In the genomic region with DNA sequence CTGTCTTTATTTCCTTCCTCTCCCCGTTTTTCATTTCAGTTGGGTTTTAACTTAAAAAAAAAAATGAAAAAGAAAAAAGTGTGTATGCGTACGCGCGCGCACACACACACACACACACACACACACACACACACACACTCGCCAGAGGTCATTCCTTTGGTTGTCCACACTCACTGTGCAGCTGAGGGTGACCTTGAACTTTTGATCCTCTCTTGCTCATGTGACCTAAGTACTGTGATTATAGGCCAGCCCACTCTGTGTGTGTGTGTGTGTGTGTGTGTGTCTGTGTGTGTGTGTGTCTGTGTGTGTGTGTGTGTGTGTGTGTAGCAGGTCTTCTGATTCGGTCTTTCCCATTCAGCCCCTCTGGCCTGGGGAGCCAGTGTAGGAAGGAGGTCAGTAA, we compare ENCODE assay signal across 24 mouse cellular contexts.
DNase-seq lines count a peak whose midpoint lies in the region; ATAC-seq and TF ChIP-seq lines count a peak whose summit lies in the region.
"Had no signal": no experiment of that assay in that cellular context is flagged by ENCODE, and none has a peak within 500 bp of the region (broad histone marks: within the 10 kb centered on the region; RNA-seq: fewer than 3 reads in every experiment).

No protein-coding gene starts in this region.

- no peaks in the 10 kb centered on the region for H3K27me3 ChIP-seq in liver, embryonic 12.5 days (replicated peaks)
- no peaks in the 10 kb centered on the region for H3K27me3 ChIP-seq in forebrain, postnatal 0 days (ENCODE audit: insufficient read depth, low read length)
- H3K27me3 ChIP-seq: CH12.LX; forebrain, embryonic 13.5 days; heart, embryonic 15.5 days; intestine, embryonic 15.5 days; Patski had no signal

- peaks cover 86% of the 10 kb centered on the region for H3K4me1 ChIP-seq in liver, embryonic 12.5 days
- peaks cover under 1% of the 10 kb centered on the region; the same call in 1 of the 2 replicates for H3K4me1 ChIP-seq in forebrain, postnatal 0 days (ENCODE audit: insufficient read depth)

- H3K27ac ChIP-seq in liver, embryonic 12.5 days, result peak overlapping the region; percentile 45
- H3K27ac ChIP-seq in macrophage, result peak overlapping the region; percentile 34
- H3K27ac ChIP-seq in forebrain, postnatal 0 days (ENCODE audit: low read depth, low read length), result no peak overlapping the region
- H3K27ac ChIP-seq: embryonic facial prominence, embryonic 10.5 days; forebrain, embryonic 13.5 days; hindbrain, embryonic 10.5 days; hindbrain, embryonic 14.5 days; intestine, embryonic 15.5 days had no signal

- 63% methylated on average over 8 of the region's 8 CpGs for WGBS in liver, embryonic 12.5 days (ENCODE audit: insufficient replicate concordance)
- WGBS in macrophage (ENCODE audit: missing documents), result 7% methylated on average over 2 of the region's 8 CpGs
- 91% methylated on average over 8 of the region's 8 CpGs for WGBS in forebrain, postnatal 0 days

- H3K79me2 ChIP-seq in macrophage (ENCODE audit: inconsistent target), result peaks cover 100% of the 10 kb centered on the region

- H3K9me3 ChIP-seq in liver, embryonic 12.5 days (replicated peaks), result no peaks in the 10 kb centered on the region
- no peaks in the 10 kb centered on the region for H3K9me3 ChIP-seq in forebrain, postnatal 0 days (ENCODE audit: low read length)
- H3K9me3 ChIP-seq: embryonic facial prominence, embryonic 10.5 days; forebrain, embryonic 13.5 days; heart, embryonic 15.5 days; hindbrain, embryonic 10.5 days; intestine, embryonic 15.5 days had no signal

- no peak overlapping the region for H3K9ac ChIP-seq in liver, embryonic 12.5 days
- no peak overlapping the region for H3K9ac ChIP-seq in forebrain, postnatal 0 days
- H3K9ac ChIP-seq: forebrain, embryonic 13.5 days; heart, embryonic 15.5 days; hindbrain, embryonic 14.5 days; intestine, embryonic 15.5 days had no signal

- no peak for TF ChIP-seq CTCF in forebrain, postnatal 0 days (IDR thresholded peaks at IDR 0.05; ENCODE audit: low read depth)

- H3K36me3 ChIP-seq in liver, embryonic 12.5 days, result no peaks in the 10 kb centered on the region
- H3K36me3 ChIP-seq in macrophage (ENCODE audit: inconsistent target), result no peaks in the 10 kb centered on the region
- H3K36me3 ChIP-seq in forebrain, postnatal 0 days (ENCODE audit: insufficient read depth), result no peaks in the 10 kb centered on the region; the same call in 1 of the 2 replicates
- H3K36me3 ChIP-seq: embryonic facial prominence, embryonic 10.5 days; heart, embryonic 15.5 days; hindbrain, embryonic 10.5 days; intestine, embryonic 15.5 days had no signal

- H3K4me3 ChIP-seq in liver, embryonic 12.5 days, result no peak overlapping the region
- no peak overlapping the region for H3K4me3 ChIP-seq in macrophage (ENCODE audit: inconsistent target)
- no peak overlapping the region for H3K4me3 ChIP-seq in forebrain, postnatal 0 days (ENCODE audit: low read depth, low read length)
- H3K4me3 ChIP-seq: embryonic facial prominence, embryonic 10.5 days; forebrain, embryonic 13.5 days; heart, adult 2 months; heart, embryonic 15.5 days; hindbrain, embryonic 10.5 days; intestine, embryonic 15.5 days had no signal

- no peak for ATAC-seq in liver, embryonic 12.5 days
- ATAC-seq in cerebellum, adult (ENCODE audit: insufficient number of reproducible peaks, low FRiP score, low TSS enrichment), result no peak
- no peak for ATAC-seq in forebrain, postnatal 0 days
- ATAC-seq: forebrain, embryonic 13.5 days; intestine, embryonic 15.5 days; Patski had no signal

- H3K4me2 ChIP-seq in liver, embryonic 12.5 days, result peak overlapping the region; percentile 58
- no peak overlapping the region for H3K4me2 ChIP-seq in forebrain, postnatal 0 days (ENCODE audit: low read depth)
- H3K4me2 ChIP-seq: forebrain, embryonic 13.5 days; heart, embryonic 11.5 days; heart, embryonic 15.5 days; hindbrain, embryonic 14.5 days; intestine, embryonic 15.5 days had no signal

- peak; percentile 40 for DNase-seq in adrenal gland, postnatal 14 days
- no peak for DNase-seq in adrenal gland, adult 18-20 months (ENCODE audit: low spot score in 2 of 2)
- DNase-seq in ZHBTc4 (ENCODE audit: low read depth, low spot score), result peak; percentile 46
- DNase-seq in forebrain, postnatal 0 days, result no peak
- no peak for DNase-seq in kidney, adult 8-10 months
- DNase-seq: adrenal gland, postnatal 25 days; cerebellum, adult 11 months; cerebellum, adult 8-10 months; cerebellum, postnatal 36 days; gastrocnemius, postnatal 10 days; heart, adult 2 months; heart, postnatal 14 days had no signal

Comparison
In these comparisons a context has a peak if more than half of its experiments do, and no peak if none do; other contexts are left out.
1. DNase-seq: peak in adrenal gland, postnatal 14 days (single experiment) and ZHBTc4 (single experiment); none in adrenal gland, adult 18-20 months (0 of 2), forebrain, postnatal 0 days (single experiment) and kidney, adult 8-10 months (0 of 2).